In the genomic region with DNA sequence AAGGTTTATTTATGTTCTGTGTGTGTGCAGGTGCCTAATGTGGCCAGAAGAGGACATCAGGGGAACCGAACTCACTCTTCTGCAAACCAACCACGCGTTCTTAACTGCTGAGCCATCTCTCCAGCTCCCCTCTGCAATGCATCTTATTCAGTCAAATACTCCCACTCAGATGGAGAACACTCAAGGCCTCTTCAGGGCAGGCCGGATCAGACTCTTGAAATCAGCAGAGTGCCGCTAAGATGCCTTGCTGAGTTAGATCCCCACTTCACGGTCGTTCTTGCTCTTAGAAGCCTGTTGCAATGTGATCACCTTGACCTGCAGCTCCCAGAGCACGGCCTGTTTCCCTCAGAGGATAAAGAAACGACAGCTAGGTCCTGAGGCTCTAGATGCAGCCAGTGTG, we compare ENCODE assay signal across 13 mouse cellular contexts.
"Had no signal": no experiment of that assay in that cellular context is flagged by ENCODE, and none has a peak within 500 bp of the region (broad histone marks: within the 10 kb centered on the region; RNA-seq: fewer than 3 reads in every experiment).

No protein-coding gene starts in this region.

- H3K9ac ChIP-seq: liver, embryonic 13.5 days; midbrain, embryonic 12.5 days had no signal

- DNase-seq: kidney, adult 2 months; kidney, postnatal 36 days; layer of hippocampus, postnatal 36 days; liver, embryonic 13.5 days; retina, postnatal 1 day; right cerebral cortex, postnatal 25 days; thymus, postnatal 36 days had no signal

- H3K4me1 ChIP-seq: liver, embryonic 13.5 days; midbrain, embryonic 12.5 days had no signal

- H3K4me3 ChIP-seq: left cerebral cortex, adult 2 months; liver, embryonic 13.5 days; midbrain, embryonic 12.5 days had no signal

- ATAC-seq: intestine, postnatal 0 days; midbrain, embryonic 16.5 days had no signal

- H3K4me2 ChIP-seq: liver, embryonic 13.5 days; midbrain, embryonic 12.5 days had no signal

- H3K36me3 ChIP-seq: liver, embryonic 13.5 days; midbrain, embryonic 12.5 days had no signal

- H3K27ac ChIP-seq: kidney, postnatal 0 days; left cerebral cortex, adult 2 months; liver, embryonic 13.5 days; macrophage; midbrain, embryonic 12.5 days had no signal

- H3K9me3 ChIP-seq: liver, embryonic 13.5 days; midbrain, embryonic 12.5 days had no signal
